Comparison of ENCODE assay signal across 8 mouse cellular contexts in genomic region chr2:35662738-35663550, GRCm38 (mm10).
DNase-seq lines count a peak whose midpoint lies in the region; ATAC-seq and TF ChIP-seq lines count a peak whose summit lies in the region.

No protein-coding gene starts in this region.

- H3K9me3 ChIP-seq in lung, embryonic 15.5 days, result no peaks in the 10 kb centered on the region
- H3K9me3 ChIP-seq in limb, embryonic 10.5 days (replicated peaks), result no peaks in the 10 kb centered on the region
- H3K9me3 ChIP-seq in neural tube, embryonic 13.5 days, result no peaks in the 10 kb centered on the region

- peak overlapping the region; percentile 89 for H3K4me3 ChIP-seq in lung, embryonic 15.5 days
- peak overlapping the region; percentile 67 for H3K4me3 ChIP-seq in embryonic fibroblast, embryonic 13.5 days (ENCODE audit: insufficient read depth, low read length)
- H3K4me3 ChIP-seq in limb, embryonic 10.5 days, result peak overlapping the region; percentile 89
- peak overlapping the region; percentile 97 for H3K4me3 ChIP-seq in neural tube, embryonic 13.5 days

- H3K9ac ChIP-seq in lung, embryonic 15.5 days, result peak overlapping the region; percentile 92
- H3K9ac ChIP-seq in neural tube, embryonic 13.5 days, result peak overlapping the region; percentile 98

- DNase-seq in lung, adult 18-20 months, result no peak
- peak; percentile 44 for DNase-seq in limb, embryonic 10.5 days (ENCODE audit: low spot score)
- no peak for DNase-seq in urinary bladder, postnatal 14 days (ENCODE audit: low spot score)
- no peak for DNase-seq in kidney, postnatal 36 days
- DNase-seq in spleen, adult 18-20 months, result no peak

- H3K4me2 ChIP-seq in lung, embryonic 15.5 days, result peak overlapping the region; percentile 92
- peak overlapping the region; percentile 94 for H3K4me2 ChIP-seq in neural tube, embryonic 13.5 days

- H3K27ac ChIP-seq in lung, embryonic 15.5 days, result peak overlapping the region; percentile 88
- no peak overlapping the region for H3K27ac ChIP-seq in embryonic fibroblast, embryonic 13.5 days (ENCODE audit: insufficient read depth, low read length)
- H3K27ac ChIP-seq in limb, embryonic 10.5 days, result peak overlapping the region; percentile 59; the same call in 1 of the 2 replicates
- peak overlapping the region; percentile 95 for H3K27ac ChIP-seq in neural tube, embryonic 13.5 days (replicated peaks)

- no peaks in the 10 kb centered on the region for H3K27me3 ChIP-seq in lung, embryonic 15.5 days
- no peaks in the 10 kb centered on the region for H3K27me3 ChIP-seq in limb, embryonic 10.5 days (ENCODE audit: low read depth, poor library complexity, severe bottlenecking)
- H3K27me3 ChIP-seq in neural tube, embryonic 13.5 days, result no peaks in the 10 kb centered on the region

- H3K4me1 ChIP-seq in lung, embryonic 15.5 days, result peaks cover 52% of the 10 kb centered on the region
- H3K4me1 ChIP-seq in embryonic fibroblast, embryonic 13.5 days (ENCODE audit: control insufficient read depth, insufficient read depth, low read length), result peaks cover 6% of the 10 kb centered on the region; the same call in 1 of the 2 replicates
- H3K4me1 ChIP-seq in limb, embryonic 10.5 days, result peaks cover 67% of the 10 kb centered on the region
- peaks cover 63% of the 10 kb centered on the region for H3K4me1 ChIP-seq in neural tube, embryonic 13.5 days (replicated peaks)

- H3K36me3 ChIP-seq in lung, embryonic 15.5 days, result no peaks in the 10 kb centered on the region
- H3K36me3 ChIP-seq in limb, embryonic 10.5 days, result peaks cover 27% of the 10 kb centered on the region
- no peaks in the 10 kb centered on the region for H3K36me3 ChIP-seq in neural tube, embryonic 13.5 days

- 0 out of 2 replicates have a peak, but pooled peaks have one; percentile 4 for ATAC-seq in lung, embryonic 15.5 days (ENCODE audit: borderline replicate concordance, extremely low read depth, low FRiP score, low TSS enrichment)
- ATAC-seq in neural tube, embryonic 13.5 days (ENCODE audit: low read depth), result peak; percentile 23

- no peak for TF ChIP-seq POLR2A in embryonic fibroblast, embryonic 13.5 days (IDR thresholded peaks at IDR 0.05; ENCODE audit: low read depth, low read length)

- WGBS in lung, embryonic 15.5 days, result 5% methylated on average over 26 of the region's 26 CpGs
- 13% methylated on average over 26 of the region's 26 CpGs for WGBS in limb, embryonic 10.5 days
- WGBS in neural tube, embryonic 13.5 days, result 6% methylated on average over 26 of the region's 26 CpGs

- no peak for TF ChIP-seq CTCF in embryonic fibroblast, embryonic 13.5 days (IDR thresholded peaks at IDR 0.05; ENCODE audit: borderline replicate concordance, insufficient read depth, low read length)
